Mouse (Mus musculus) frontal cortex, postnatal 14 days (tissue): ENCODE results near the gene Dtd2.

Experiments
- DNase-seq, 2 experiments: peaks; one replicate each; pipeline ENCODE4 v3.0.0; 2022; ENCODE audit warnings: low spot score in 2 of 2

Gene Dtd2

DNA sequence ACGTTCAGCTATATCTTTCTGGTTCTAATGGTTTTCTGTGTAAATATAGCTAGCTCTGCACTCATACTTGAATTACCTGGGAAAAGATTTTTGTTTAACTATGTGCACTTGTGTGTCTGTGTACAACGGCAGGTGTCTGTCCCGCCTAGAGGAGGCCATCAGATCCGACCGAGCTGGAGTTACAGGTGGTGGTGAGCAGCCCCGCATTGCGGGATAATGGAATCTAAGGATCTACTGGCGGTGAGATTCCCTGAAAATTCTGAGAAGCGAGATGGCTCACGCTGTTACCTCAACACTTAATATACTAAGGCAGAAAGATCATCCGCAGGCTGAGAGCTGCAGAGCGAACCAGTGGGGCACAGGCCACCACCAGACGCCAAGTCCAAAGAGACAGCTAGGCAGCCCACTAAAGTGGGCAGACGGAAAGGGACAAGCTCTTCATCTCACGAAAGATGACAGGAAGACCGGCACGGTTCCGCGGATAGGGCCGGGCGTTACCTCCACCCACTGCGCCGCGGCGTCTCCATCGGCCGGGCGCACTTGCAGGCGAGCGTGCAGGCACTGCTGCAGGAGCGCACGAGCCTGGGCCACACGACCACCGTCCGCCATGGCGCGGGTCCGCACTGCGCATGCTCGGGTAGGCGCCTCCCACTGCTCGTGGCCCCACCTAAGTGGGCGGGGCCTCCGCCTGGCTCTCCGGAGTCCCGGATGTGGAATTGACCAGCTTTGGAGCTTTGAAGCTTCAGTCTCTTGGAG is at the start of gene Dtd2:
Gene Dtd2 (minus strand): TSS at position 625 of the 756 bp plus-strand sequence.
- peak; percentile 88 for DNase-seq

- DNase-seq, result no peak
Measured at GRCm38 (mm10) chr12:52049324-52049723, 43.0 kb upstream of the Dtd2 start.

DNA sequence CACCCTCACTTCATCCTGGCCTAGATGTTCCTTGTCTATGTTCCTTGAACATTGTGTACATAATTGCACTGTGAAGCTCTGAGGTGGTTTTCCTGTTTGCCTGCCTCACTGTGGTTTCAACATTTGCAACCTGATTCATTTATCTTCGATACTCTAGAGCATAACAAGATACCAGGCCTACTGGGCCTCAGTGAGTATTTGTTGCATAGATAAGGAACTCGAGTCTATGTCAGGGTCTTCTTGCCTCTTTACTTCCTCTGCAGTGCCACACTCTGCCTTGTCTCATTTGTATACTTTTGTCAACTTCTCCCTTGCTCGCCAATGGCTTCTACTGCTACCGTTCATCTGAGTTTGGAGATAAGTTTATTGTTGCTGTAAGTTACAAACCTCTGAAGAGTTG is 40.1 kb upstream of the Dtd2 start:
- no peak for DNase-seq

GRCm38 (mm10) chr12:52042818-52043336 is 36.6 kb upstream of the Dtd2 start:
- peak in 1 of 2 experiments; percentile 6 for DNase-seq

DNA sequence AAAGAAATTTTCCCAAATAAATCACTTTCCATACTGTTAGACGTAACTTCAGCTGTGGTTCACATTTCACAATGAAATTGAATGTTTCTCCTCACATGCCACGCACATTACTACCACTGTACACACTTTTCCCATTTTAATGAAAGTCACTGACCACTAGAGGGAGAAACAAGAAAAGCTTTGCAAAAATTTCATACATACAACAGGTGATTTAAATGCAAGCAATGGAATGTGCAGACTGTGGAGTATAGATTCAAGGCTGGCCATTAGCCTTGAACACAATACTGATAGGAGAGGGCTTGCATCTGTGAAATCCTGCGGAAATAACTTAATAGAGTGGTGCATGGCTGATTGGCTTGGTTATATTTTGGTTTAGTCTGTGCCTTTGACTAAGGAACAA is 32.1 kb upstream of the Dtd2 start:
- DNase-seq, result no peak

DNA sequence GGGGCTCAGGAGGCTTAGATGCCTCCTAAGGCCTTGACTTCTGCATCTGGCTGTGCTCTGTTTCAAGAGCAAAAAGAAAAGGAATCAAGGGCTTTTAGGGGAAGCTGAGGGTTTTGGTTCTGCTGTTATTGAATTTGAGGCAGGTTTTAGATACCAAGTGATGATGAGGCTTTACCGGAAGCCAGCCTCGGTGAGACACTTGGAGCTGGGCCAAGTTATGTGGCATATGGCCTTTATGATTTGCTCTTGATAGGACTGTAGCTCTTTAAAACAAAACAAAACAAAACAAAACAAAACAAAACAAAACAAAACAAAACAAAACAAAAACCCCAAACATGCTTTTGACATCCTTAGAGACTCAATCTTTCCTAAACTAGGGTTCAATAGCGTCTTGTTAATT is 28.7 kb upstream of the Dtd2 start:
- no peak for DNase-seq

DNA sequence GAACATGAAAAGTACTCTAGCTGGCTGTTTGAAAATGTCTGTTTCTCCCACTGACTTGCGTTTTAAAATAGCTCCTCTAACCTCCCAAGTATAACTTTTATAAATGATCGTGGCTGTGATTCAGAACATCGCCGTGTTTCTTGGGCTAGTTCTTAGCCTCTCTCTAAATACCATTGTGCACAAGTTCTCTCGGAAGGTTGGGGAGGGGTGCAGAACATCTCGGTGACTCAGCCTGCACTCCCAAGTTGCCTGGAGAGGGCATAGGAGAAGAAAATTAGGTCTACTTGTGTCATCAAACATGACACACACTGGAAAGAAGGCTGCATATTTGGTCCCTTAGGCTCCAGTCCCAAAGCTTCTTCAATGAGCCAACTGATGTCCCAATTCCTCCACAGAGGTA is 26.0 kb upstream of the Dtd2 start:
- DNase-seq, result no peak

DNA sequence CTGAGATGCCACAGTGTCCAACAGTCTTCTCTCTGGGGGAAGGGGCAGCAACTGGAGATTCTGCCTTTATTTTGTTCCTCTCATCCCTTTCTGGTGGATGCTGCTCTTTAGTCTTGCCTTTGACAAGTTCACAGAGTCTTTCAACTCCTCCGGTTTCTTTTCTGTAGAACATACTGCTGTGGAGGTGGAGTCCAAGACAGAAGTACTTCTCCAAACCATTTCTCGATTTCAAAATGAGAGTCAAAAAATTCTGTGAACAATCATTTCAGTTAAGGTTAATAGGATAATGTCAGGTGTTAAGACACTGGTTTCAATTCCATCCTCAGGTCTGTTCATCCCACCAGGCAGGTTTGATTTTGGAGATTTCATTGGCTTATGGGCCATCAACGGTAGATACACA is 21.7 kb upstream of the Dtd2 start, which contains the start of gene Gpr33:
Gene Gpr33 (minus strand): TSS at position 101 of the 400 bp plus-strand sequence.
- DNase-seq, result no peak

DNA sequence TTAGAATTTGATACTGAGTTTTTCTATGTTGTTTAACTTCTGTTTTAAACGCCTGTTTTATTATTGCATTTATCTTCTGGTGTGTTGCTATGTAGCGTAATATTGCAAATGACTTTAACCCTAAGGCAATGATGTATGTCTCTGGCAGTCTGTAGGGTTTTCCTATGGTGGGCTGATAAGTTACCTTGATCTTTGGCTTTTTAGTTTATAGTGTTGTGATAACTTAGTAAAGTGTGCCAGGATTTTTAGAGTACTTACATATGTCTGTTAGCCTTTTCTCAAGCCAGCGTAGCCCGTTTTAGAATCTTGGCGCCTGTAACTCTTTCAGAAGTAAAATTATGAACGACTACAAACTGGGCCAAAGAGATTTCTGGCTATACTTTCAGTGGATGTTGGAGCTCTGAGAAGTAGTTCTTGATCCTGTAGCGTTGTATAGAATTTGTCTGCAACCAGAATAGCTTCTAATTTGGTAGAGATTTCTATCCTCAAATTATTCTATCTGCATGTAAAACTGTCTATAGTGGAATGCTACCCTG is 8.3 kb upstream of the Dtd2 start:
- no peak for DNase-seq

DNA sequence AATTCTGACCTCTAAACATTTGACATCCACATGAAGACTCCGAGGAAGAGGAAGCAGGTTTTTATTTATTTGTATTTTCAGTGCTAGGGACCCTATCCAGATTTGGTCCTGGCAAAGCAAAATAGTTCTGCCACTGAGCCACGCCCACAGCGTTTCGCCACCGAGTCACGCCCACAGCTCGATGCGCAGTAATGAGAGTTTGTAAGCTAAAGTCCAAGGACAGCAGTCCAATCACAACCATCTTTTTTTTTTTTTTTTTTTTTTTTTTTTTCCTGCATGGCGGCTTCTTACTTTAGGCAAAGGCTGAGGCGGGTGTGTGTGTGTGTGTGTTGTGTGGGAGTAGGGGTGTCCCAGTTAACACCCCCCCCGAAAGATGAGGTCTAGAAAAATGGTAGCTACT is 7.7 kb upstream of the Dtd2 start:
- DNase-seq, result no peak

- DNase-seq, result no peak
Measured at GRCm38 (mm10) chr12:52013274-52013673, 7.0 kb upstream of the Dtd2 start.

DNA sequence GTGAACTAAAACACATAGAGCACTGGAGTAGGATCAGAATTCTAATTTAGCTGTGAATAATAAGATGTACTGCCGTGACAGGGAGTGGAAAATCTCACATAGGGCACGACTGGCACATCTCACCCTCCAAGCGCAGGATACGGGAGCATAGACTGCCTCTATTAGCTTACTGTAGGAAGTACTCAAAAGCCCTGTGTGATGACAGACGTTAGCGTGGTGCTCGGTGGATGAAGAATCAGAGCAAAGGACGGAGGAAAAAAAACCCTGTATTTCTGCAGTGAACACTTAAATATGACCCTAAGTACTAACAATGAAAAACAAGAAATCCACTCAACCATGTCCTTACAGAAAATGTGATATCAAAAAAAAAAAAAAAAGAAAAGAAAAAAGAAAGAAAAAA is 5.9 kb upstream of the Dtd2 start:
- no peak for DNase-seq

- DNase-seq, result no peak
Measured at GRCm38 (mm10) chr12:52010630-52010961, 4.3 kb upstream of the Dtd2 start.

DNA sequence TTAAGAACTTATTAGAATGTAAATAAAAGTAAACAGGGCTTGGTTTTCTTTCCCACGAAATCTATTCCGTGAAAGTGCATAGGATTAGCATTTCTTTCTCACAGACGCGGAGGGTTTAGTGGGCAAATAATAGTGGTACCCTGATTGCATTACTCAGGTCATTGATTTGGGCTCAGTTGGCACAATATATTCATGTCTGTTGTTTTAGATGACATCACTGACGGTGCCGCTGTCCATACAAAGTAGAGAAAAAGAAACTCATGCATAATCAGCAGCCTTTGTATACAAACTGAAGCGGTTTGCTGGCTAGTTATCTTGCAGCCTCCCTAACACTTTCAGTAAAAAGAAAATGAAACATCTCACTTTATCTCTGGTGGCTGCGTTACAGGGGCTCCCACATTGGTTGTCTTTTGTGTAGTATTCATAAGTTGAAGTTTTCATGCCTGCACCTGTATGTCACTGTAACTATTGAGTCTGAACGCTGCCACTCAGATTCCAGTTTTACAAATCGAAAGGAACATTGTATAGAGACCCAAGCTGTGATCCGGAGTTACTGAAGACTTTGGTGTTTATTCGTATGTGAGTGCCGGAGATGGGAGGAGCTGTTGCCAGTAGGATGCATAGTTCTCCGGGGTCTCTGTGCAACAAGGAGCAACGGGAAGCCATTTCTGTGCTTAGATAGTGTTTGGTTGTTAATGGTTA is 3.8 kb upstream of the Dtd2 start:
- DNase-seq, result no peak

DNA sequence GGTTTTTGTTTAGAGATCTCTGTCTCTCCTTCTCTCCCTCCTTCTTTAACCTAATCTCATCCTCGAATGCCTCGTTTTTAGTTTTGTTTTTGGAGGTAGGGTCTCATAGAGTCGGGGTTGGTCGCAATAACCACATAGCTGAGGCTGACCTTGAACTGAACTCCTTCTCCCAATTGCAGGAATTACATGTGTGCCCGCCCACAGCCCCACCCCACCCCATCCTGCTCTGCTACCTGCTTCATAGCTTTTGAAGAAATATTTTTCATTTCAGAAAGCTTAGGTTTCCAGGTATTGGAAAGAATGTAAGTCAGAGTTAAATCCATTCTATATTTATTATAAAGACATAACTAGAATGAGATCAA is 313 bp upstream of the Dtd2 start:
- no peak for DNase-seq

GRCm38 (mm10) chr12:52002746-52003145 is 3.6 kb downstream of the Dtd2 start:
- no peak for DNase-seq

DNA sequence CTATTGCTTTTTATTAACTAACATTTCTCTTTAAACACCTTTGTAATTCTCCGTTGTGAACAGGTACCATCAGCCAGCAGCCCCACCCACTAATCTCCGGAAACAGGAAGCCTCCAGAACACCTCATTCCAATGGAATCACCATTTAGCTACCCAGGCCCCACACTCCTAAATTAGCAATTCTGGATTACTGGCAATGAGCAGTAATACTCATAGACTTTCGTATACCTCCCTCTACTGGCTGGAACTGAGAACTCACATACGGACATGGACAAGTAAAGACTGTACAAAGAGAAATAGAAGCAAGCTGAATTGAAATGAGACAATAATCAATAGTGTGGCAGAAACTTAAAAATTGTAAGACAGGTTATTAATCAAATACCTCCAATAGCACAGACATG is 4.8 kb downstream of the Dtd2 start:
- DNase-seq, result peak in 1 of 2 experiments; percentile 47

DNA sequence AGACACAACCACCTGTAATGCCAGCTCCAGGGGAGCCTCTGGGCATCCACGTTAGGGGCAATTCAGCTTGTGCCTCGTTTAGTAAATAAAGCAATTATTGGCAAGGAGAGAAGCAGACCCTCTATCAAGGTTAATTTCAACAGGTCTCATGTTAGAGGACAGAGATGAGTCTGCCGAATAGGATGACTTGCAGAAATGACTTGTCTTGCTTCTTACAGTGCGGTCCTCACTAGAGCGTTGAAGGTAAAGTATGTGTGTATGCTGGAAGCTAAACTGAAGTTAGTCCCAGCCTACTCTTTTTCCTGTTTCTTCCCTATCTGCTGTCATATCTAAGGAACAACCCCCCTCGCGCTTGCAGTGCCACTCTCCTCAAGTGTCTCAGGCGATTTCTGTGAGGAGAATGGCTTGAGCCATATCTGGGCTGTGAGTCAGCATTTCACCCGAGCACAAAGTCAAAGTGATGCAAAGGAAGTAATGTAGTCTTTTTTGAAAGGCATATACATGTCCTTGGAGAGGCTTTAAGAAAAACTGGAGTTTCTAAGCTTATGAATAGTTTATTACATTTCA is 7.9 kb downstream of the Dtd2 start:
- DNase-seq, result no peak

DNA sequence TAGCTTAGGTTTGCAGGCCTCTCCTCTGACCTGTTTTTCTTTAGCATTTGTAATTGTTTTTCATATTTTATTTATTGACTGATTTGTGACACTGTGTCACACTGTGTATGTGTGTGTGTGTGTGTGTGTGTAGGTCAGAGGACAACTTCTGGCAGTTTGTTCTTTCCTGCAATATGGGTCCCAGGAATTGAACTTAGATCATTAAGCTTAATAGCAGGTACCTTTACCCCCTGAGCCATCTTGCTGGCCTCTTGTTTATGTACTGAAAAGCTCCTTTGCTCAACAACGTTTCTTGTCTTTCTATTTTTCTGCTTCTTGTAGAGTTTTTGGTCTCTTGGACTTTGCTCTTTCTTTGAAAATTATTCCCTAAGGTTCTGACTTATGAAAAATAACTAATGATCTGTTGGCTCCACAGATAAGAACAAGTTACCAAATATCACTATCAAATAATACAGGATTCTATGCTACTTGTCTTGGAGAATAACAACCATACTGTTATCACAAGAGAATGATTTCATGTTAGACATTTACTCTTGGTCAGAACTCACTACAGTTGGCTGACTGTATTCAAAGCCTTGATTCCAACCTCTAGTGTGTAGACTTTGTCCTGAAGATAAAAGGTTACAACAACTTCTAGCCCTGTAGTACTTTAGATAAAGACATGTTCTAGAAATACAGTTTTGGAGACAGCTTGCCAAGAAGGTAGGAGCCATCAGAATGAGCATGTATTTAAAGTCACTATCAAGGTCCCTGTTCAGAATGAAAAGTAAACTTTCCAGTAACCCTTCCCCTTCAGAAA is 10.4 kb downstream of the Dtd2 start:
- DNase-seq, result no peak

- no peak for DNase-seq
Measured at GRCm38 (mm10) chr12:51990629-51991028, 15.7 kb downstream of the Dtd2 start.

GRCm38 (mm10) chr12:51988536-51988935 is 17.8 kb downstream of the Dtd2 start:
- no peak for DNase-seq

- no peak for DNase-seq
Measured at GRCm38 (mm10) chr12:51985826-51986225, 20.5 kb downstream of the Dtd2 start.
